Mouse (Mus musculus) heart, adult 9 months (tissue): ENCODE data around the gene Tff1.
A peak's percentile ranks its signal among the peaks of the same experiment; 100 is the strongest.

Source experiments
- DNase-seq, 2 experiments: peaks; one replicate each; pipeline ENCODE4 v3.0.0; 2022; ENCODE audit warnings: low spot score in 2 of 2

The Tff1 gene

DNA sequence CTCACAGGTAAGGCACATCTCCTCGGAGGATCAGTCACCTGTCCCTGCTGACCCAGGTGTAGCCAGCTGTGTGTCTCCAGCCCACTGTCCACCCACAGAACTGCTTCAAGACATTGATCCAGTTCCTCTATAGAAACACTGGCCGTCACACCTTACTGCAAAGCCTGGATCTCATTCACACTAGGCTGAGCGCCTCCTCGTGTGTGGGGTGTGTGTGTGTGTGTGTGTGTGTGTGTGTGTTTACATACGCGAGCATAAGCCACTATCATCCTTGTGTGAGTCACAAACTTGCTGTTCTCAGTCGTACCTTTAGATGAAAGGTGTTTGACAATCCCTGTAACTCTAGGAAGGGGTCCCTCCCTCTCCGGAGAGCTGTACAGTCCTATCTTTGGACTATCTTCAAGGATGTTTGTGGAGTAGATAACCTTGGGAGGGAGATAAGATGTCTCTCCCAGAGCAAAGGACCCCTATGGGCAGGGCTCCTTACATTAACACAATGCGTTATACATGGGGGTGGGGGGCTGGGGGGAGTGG is 12.0 kb downstream of the Tff1 start:
- no peak for DNase-seq

DNA sequence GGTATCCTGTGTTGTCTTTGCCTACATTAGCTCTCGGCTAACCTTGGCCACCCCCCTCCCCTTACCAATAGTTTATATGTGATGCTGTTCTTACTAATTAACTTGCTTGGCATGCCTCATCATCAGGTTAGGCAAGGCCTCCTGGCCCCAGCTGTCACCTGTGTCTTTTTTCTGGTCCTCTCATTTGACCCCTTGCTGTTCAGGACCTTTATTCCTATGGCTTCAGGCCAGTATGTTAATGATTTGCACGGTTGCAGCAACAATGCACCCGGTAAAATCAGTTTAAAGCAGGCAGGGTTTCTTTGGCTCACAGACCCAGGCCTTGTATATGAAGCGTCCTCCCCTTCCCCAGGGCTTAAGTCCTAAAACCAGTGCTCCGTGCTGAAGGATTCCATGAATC is 12.6 kb downstream of the Tff1 start:
- DNase-seq = no peak

DNA sequence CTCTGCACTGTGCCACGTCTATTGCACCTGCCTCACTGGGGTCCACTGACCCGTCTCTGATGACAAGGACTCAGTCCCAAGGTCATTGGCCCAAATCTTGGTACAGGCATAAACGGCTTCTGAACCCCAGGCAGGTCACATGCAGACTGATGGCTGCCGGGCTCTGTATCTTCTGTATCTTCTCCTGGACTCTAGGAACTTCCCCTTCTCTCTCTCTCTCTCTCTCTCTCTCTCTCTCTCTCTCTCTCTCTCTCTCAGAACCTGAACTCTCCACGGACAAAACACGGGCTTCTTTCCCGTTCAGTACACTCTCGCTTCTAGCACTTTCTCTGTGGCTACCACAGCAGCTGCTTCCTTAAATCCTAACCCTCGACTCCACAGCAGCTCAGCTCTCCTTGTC is 19.1 kb downstream of the Tff1 start:
- no peak for DNase-seq

DNA sequence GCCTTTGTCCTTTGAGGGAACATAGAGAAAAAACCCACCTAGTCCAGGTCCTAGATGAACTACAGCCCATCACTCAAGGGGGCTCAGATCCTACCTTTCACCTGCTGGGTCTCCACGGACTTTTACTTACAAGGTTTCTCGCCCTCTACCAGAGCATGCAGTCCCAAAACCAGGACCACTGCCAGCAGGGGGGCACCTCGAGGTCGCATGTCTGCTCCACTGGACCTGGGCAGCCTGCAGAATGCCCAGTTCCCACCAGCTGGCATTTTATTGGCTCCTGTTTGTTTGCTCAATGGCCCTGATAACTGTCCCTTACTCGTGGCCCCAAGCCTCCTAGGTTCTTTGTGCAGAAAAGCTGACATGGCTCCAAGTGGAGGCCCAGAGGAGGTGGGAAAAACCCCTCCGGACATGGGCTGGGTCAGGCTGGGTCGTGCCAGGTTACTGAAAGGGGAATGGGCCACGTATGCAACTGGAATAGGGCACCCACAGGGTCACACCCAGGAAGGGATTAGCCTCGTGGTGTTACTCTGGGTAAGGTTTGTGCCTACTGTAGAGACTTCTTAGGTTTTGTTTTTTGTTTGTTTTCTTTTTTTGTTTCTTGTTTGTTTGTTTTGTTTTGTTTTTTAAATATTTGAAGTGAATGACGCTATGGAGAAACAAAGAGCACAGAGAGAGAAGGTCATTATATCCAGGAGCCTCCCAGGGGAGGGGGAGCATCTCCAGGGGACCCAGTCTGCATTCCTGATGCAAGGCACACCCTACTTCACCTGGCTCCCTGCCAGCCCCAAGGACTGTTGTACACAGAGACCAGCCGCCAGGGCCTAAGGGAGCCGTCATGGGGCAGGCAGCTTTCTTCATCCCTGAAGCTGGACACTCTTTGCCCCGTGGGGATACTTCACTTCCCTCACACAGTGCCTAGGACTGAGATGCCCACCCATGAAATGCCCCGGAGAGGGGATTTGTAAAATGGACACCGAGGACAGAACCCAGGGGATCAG is 20.7 kb downstream of the Tff1 start, which contains the start of gene Tff2:
TSS of gene Tff2 (minus strand) at position 243 of the 998 bp plus-strand sequence.
- DNase-seq = no peak

DNA sequence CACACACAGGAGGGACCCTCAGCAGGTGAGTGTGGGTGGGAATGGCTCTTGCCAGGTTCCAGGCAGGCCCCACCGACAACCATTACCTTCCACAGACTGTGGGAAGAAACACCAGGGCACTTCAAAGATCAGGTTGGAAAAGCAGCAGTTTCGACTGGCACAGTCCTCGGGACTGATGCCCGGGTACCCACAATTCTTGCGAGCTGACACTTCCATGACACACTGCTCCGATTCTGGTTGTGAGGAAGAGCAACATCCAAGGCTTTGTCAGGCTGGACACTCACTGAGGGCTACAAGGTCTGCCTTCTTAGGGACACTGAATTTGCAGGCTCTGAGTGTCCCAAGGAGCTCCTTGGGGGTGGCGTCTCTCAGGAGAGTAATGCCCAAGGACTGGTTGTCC is 23.0 kb downstream of the Tff1 start:
- DNase-seq = no peak

DNA sequence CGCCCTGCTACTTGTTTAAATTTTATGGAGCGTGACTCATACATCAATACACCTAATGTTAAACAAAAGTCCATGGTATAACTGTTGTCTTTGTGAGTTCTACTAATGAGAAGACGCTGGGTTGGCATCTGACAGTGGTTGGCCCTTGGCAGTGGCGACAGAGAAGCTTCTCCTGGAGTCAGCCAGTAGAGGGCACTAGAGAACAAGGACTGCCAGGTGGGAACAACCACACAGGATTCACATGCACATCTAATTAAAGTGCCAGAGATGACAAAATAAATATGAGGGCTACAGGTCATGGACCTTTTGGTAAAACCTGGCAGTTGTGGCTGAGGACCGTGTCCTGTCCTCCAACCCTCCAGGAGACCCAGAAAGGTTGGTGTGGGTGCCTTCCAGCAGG is 26.7 kb downstream of the Tff1 start:
- DNase-seq = peak in 1 of 2 experiments; percentile 26

DNA sequence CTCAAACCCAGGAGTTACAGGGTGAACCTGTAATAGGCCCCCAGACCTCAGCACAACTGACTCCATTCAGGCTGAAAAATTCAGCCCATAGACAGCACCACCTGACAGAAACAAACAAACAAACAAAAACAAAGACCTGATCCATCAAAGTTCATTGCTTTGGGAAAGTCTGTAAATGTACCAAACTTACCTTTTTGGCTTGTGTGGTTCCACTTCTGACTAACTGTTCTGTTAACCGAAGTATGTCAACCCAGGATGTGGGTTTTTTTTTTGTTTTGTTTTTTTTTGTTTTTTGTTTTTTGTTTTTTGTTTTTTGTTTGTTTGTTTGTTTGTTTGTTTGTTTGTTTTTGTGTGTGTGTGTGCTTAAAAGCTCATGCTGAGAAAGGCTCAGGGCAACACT is 28.3 kb downstream of the Tff1 start:
- no peak for DNase-seq

DNA sequence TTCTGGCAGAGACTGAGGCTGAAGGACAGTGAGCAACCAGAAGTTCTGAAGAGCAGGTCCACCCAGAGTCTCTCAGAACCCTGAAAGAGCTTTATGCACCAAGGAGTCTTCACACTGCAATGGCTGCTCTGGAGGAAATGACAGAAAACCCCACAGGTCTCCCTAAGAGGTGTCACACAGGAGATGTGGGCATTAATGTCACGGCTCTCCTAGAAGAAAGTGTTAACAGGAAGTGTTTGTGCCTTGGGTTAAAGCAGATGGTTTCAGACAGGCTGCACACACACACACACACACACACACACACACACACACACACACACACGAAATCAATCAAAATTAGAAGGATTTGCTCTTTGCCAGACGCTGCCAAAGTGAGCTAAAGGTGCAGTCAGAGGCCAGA is 28.8 kb downstream of the Tff1 start:
- no peak for DNase-seq

DNA sequence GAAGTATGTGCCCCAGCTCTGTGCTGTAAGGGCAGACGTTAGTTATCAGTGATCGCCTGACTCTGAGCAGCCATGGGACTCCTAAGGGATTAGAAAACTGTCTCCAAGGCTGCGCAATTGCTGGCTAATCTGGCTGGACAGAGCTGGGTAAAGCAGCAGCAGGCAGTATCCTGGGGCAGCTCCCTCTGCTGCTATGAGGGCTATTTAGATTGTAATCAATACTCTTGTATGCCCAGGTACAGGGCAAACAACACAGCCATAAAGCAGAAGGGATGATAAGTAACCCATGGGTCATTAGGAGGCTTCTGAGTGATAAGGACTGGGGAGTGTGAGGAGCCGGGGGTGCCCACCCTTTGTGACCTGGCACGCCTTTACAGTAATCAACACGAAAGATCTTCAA is 30.2 kb downstream of the Tff1 start:
- no peak for DNase-seq

DNA sequence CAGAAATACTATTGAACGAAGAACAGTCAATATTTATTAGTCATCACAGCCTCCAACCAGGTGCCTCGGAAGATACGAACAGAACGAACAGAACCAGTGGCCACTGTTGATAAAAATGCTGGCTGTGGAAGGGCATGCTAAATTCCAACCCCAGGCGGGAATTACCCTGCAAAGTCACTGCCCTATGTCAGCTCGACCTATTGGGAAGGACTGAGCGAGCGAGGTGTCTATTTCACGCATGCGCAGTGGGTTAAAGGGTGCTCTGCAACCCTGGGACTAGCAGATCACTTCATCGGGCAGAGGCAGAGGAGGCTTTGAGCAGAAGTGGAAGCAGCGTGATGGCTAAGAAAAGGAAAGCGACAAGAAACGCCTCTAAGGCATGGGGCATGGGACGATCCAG is 31.3 kb downstream of the Tff1 start:
- no peak for DNase-seq

DNA sequence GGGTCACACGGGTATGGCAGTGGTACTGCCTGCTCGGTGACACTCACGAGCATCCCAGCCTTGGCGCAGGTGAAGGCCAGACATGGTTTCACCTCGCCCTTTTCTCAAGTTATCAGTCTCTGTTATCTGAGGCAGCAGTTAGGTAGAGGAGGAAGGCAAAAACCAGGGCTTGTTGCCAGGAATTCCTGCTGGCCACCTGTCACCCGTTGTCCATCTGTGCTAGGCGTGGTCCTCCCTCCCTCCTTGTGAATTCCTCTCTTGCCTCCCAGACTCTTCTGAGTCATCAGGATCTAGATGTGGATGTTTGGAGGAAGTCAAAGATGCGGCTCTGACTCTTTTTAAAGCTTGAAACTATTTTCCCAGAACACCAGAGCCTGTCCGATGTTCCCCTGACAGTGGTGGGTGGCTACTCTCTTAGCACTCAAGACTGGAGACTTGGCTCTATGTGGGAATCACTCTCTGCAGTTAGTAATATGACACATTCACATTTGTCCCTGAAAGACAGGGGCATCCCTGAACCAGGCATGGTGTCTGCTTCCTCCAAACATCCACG is 33.7 kb downstream of the Tff1 start:
- DNase-seq = no peak

DNA sequence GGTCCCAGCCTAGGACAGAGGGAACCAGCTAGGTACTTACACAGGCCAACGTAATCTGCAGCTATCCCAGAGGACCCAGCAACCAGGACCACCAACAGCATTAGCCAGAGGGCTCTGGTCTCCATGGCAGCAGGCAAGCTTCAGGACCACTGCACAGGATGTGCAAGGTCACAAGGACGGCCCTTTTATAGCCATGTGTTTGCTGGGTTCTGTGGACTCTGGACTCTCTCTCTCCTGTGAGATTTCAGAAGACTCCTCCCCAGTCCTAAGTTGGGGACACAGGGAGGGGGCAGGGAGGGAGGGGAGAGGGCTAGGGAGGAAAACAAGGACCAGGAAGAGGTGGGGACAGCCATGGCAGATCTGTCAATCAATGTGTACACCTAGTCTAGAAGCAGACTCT is 35.6 kb downstream of the Tff1 start, which contains the start of gene Tff3:
TSS of gene Tff3 (minus strand) at position 195 of the 400 bp plus-strand sequence.
- DNase-seq = no peak

DNA sequence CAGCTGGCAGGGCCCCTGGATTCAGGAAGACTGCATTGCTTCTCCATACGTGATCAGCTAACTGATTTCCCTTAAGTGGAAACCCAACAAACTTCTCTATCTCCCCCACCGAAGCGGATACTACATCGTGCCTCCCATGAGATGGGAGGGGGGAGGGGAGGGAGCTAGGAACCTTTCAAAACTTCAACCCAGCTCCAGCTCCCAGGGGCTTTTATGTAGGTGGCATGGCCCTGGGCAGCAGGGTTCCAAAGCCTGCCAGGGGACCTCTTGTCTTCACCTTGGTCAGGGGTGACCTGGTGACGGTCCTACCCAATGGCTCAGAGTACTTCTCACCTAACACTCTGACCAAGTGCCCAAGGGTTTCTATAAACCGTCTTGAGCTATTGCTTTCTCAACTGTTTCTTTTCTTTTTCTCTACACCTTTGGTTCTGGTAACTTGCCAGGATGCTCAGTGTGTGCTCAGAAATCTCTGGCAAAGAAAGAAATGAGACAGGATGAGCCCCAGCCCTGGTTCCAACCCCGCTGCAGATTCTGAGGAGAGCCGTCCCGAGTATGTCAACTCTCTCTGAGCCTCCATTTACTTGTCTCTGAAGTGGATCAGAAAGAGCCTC is 36.3 kb downstream of the Tff1 start:
- DNase-seq = no peak

DNA sequence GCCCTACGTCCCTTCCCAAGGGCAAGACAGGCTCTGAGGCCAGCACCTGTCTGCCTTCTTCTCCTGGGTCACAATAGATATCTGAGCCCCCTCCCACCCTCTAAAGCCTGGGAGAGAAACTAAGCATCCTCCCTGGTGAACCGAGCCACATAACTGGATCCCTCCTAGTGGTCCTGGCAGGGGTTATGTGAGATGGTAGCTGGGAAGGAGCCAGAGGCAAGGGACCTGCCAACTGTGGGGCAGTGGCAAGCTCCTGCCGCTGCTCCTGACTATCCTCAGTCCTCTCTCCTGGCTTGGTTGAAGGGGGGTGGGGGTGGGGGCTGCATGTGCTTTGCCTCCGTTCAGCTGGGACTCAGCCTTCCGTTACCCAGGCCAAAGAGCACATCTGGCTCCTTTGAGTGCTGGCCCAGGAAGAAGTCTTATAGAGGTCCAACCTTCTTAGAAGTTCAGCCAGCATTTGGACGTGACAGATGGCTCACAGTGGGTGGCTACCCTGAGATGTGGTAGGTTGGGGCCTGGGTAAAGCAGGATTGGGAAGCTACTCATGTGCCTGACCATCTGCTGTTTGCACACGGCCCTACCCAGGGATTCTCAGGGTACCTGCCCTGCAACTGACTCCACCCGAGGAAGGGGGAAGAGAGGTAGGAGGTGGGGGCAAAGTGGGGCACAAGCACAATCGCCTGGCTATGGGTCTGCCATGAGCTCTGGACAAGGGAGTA is 39.4 kb downstream of the Tff1 start:
- no peak for DNase-seq

DNA sequence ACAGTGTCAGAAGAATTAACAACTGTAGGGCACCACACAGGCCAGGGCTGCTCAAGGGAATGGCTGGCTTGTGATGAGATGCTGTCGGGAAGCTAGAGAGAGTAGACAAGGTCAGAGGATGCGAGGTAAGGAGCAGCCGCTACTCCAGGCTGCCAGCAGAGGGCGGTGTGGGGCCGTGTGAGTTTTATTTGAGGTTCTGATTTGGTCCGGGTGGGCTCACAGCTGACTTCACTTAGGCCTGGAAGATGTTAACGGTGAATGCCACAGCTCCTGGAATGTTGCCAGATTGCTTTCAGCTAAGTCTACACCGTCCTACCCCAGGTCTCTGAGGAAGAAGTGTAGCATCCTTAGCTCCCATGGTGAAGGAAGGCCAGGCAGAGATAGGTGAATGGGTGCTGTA is 43.1 kb downstream of the Tff1 start:
- no peak for DNase-seq

DNA sequence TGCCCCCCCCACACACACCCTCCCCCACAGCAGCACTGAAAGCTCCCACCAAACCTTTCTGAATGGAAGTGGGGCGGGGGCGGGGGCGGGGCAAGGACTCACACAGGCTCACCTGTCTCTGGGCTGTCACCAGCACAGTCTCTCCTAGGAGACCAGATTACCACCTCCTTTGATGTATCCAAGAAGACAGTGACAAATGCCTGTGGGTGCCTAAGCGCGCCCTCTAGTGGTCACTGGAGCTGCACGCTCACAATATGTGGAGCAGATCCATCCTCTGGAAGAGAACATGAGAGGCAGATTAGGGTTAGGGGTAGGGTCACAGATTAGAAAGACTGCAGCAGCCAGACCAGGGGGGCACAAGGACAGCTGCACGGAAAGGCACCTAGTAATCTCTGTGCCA is 45.6 kb downstream of the Tff1 start:
- DNase-seq = peak; percentile 31 to 62

DNA sequence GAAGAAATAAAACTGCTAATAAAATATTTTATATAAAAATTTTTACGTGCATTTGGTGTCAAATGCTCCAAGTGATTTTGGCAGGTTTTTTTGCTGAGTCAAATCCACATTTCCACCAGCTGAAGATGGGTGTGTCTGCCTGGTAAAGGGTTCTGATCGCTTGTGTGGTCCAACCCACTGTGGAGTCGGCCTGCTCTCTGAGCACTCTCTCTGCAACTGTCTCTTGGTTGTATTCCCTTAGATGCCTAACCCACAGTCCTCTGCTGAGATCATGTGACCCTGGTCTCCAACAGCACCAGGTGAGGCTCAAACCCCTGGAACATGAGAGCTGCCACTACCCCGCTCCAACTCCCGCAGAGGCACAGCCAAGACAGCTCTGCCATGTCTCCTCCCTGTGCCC is 47.1 kb downstream of the Tff1 start:
- no peak for DNase-seq

DNA sequence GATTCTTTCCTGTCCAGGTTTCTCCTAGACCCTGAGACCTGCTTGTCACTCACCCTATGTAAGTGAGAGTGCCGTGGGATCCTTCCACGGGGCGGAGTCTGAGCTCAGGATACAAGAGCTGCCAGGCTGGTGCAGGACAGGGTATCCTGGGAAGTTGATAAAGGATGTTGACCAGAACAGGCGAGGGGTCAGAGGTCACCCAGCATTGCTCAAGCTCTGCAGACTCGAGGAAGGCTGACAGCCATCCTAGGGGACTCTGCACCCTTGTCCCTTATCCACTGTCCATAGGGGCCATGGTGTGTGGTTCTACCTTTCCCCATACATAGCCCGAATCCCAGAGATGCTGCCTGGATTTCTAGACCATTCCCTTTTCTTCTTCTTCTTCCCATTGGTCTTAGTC is 49.0 kb downstream of the Tff1 start:
- DNase-seq = no peak

DNA sequence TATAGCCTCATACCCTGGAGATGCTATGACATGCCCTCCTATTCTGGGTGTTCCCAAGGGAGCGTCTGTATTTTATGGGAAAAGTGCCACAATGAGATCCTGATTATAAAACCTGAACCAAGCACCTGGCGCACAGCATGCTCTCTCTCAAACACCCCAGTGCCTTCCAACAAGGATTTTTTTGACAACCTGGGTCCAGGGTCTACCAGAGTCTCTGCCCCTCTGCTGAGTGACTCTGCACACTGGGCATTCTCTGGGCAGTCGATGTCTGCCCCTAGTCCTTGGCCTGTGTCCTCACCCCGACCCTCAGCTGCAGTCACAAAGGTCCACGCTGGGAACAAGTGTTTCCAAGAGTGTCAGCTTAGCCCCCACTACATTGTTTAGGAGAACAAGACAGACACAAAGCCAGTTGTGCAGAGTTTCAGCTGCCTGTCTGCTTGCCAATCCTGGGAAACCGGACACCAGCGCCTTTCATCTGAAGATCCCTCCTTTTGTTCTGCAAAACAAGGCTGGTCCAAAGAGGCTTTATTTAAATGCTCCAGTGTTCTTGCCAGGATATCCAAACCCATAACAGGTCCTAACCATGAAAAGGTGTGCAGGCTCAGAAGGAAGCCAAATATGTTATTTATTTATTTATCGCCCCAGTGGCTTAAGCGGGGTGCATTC is 51.8 kb downstream of the Tff1 start:
- no peak for DNase-seq
